Mouse (Mus musculus) ovary, postnatal 36 days (tissue): Measurements from ENCODE around the gene Eme1.
A peak's percentile ranks its signal among the peaks of the same experiment; 100 is the strongest.

Experiments
- DNase-seq: peaks from one replicate; pipeline ENCODE4 v3.0.0; 2022; ENCODE audit warnings: low spot score, mixed read lengths

The Eme1 gene

GRCm38 (mm10) chr11:94646457-94646856, 7.3 kb downstream of the Eme1 start:
- no peak for DNase-seq

- no peak for DNase-seq
Observed at GRCm38 (mm10) chr11:94644461-94645219, 9.1 kb downstream of the Eme1 start.

- DNase-seq = no peak
Observed at GRCm38 (mm10) chr11:94634431-94634830, 19.3 kb downstream of the Eme1 start.

GRCm38 (mm10) chr11:94632988-94633387, 20.8 kb downstream of the Eme1 start:
- no peak for DNase-seq

- no peak for DNase-seq
Observed at GRCm38 (mm10) chr11:94631969-94632368, 21.8 kb downstream of the Eme1 start.

GRCm38 (mm10) chr11:94630199-94631011, 23.4 kb downstream of the Eme1 start:
- DNase-seq = peak; percentile 46

- DNase-seq = no peak
Observed at GRCm38 (mm10) chr11:94629884-94630198, 23.9 kb downstream of the Eme1 start.

- peak; percentile 96 for DNase-seq
Observed at GRCm38 (mm10) chr11:94629199-94629883, 24.4 kb downstream of the Eme1 start, which contains the start of gene Lrrc59. Gene Lrrc59, plus strand, starts transcription at chr11:94629767.

- no peak for DNase-seq
Observed at GRCm38 (mm10) chr11:94622162-94622561, 31.6 kb downstream of the Eme1 start.

- DNase-seq = no peak
Observed at GRCm38 (mm10) chr11:94621458-94621852, 32.3 kb downstream of the Eme1 start.

- no peak for DNase-seq
Observed at GRCm38 (mm10) chr11:94620766-94621457, 32.9 kb downstream of the Eme1 start.

- no peak for DNase-seq
Observed at GRCm38 (mm10) chr11:94617646-94618045, 36.1 kb downstream of the Eme1 start.

GRCm38 (mm10) chr11:94615494-94615893, 38.3 kb downstream of the Eme1 start:
- DNase-seq = no peak

- DNase-seq = no peak
Observed at GRCm38 (mm10) chr11:94614603-94615002, 39.2 kb downstream of the Eme1 start.

- no peak for DNase-seq
Observed at GRCm38 (mm10) chr11:94610744-94611740, 42.7 kb downstream of the Eme1 start.

- no peak for DNase-seq
Observed at GRCm38 (mm10) chr11:94602356-94602955, 51.3 kb downstream of the Eme1 start.

- peak; percentile 87 for DNase-seq
Observed at GRCm38 (mm10) chr11:94601321-94602281, 52.2 kb downstream of the Eme1 start, which contains the start of gene Acsf2. Gene Acsf2, minus strand, starts transcription at chr11:94601871.

GRCm38 (mm10) chr11:94600447-94600846, 53.3 kb downstream of the Eme1 start:
- DNase-seq = no peak
